Mouse (Mus musculus) ES-E14 (cell line): ENCODE measurements around the gene BC030867.

Experiments used
- CHD2 ChIP-seq: IDR thresholded peaks from 2 replicates; pipeline ENCODE4 v1.6.1; 2014; ENCODE audit warnings: mild to moderate bottlenecking, low read depth, low read length, inconsistent platforms
- HCFC1 ChIP-seq: IDR thresholded peaks from 2 replicates; pipeline ENCODE4 v1.6.1; 2012; ENCODE audit warnings: low read length, inconsistent platforms, borderline replicate concordance; ENCODE audit not compliant: insufficient read depth
- MAFK ChIP-seq: IDR thresholded peaks from 2 replicates; pipeline ENCODE4 v1.6.1; 2014; ENCODE audit warnings: mild to moderate bottlenecking, low read depth, low read length, inconsistent platforms; ENCODE audit not compliant: insufficient read depth
- ZC3H11A ChIP-seq: IDR thresholded peaks from 2 replicates; pipeline ENCODE4 v1.6.1; 2012; ENCODE audit warnings: low read depth, mild to moderate bottlenecking, inconsistent platforms, low read length, borderline replicate concordance
- ZNF384 ChIP-seq: IDR thresholded peaks from 2 replicates; pipeline ENCODE4 v1.6.1; 2012; ENCODE audit warnings: low read depth, low read length, inconsistent platforms

DNA sequence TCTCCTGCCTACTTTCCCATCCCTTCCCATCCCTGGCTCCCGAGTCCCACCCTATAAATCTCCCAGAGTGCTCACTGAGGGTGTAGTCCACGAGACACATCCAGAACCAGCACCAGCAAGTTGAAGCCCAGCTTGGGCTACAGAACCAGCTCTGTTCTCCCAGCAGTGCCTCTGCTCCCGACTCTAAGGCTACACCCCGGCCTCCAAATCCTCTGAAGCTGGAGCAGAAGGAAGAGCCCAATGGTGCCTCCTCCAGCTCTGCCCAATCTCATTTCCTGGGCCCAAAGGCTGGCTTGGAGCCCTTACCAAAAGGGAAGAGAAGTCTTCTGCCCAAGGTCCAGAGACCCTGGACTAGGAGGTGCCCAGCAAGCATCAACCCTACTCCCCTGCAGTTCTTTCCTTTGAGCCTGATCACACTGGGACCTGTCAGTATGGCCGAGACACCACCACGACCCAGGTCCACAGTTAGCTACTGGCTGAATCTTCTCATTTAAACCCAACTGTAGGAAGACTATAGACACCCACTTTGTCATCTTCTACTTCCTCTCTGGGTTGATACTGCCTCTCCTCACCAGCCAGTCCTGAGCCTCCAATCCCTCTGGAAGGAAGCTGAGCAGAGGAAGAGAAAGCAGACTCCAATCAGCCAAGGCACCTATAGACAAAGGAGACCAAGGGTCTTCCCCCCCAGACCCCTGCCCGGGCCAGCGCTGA lies 27.3 kb upstream of the BC030867 start:
- TF ChIP-seq CHD2 = no peak
- TF ChIP-seq ZC3H11A = no peak
- no peak for TF ChIP-seq ZNF384
- no peak for TF ChIP-seq HCFC1
- TF ChIP-seq MAFK = no peak
